Mouse (Mus musculus): ENCODE measurements around the gene Tgfbr2. TPM values are rescaled to one million over a fixed set of nuclear protein-coding genes. Genes with fewer than 3 reads are reported as not detected.

The Tgfbr2 gene
- polyA plus RNA-seq, 1 experiment = 27.2 TPM

GRCm38 (mm10) chr9:116183035-116183434, 7.9 kb upstream of the Tgfbr2 start:
- 91% methylated on average over 6 of the region's 6 CpGs for WGBS
- Histone ChIP-seq H3K4me1 (ENCODE audit: control insufficient read depth, insufficient read depth, insufficient read length, low read length) (peaks cover 11% of the 10 kb centered on the region), H3K36me3 (ENCODE audit: control insufficient read depth, insufficient read depth, low read length) (no peaks in the 10 kb centered on the region), H3K4me3 (ENCODE audit: low read depth, low read length) (no peak overlapping the region), H3K27me3 (ENCODE audit: control insufficient read depth, insufficient read depth, low read length) (no peaks in the 10 kb centered on the region), H3K27ac (ENCODE audit: insufficient read depth, low read depth, low read length) (no peak overlapping the region)
- TF ChIP-seq POLR2A (IDR thresholded peaks at IDR 0.05; ENCODE audit: low read depth, low read length) = no peak
- no peak for TF ChIP-seq CTCF (IDR thresholded peaks at IDR 0.05; ENCODE audit: extremely low read depth, insufficient read length, insufficient replicate concordance, low read depth, low read length)

- no peak for TF ChIP-seq POLR2A (IDR thresholded peaks at IDR 0.05; ENCODE audit: low read depth, low read length)
- TF ChIP-seq CTCF (IDR thresholded peaks at IDR 0.05; ENCODE audit: extremely low read depth, insufficient read length, insufficient replicate concordance, low read depth, low read length) = no peak
- 77% methylated on average over 5 of the region's 5 CpGs for WGBS
- H3K27ac ChIP-seq (ENCODE audit: insufficient read depth, low read depth, low read length) = no peak overlapping the region
Observed at GRCm38 (mm10) chr9:116181608-116182007, 6.4 kb upstream of the Tgfbr2 start.

GRCm38 (mm10) chr9:116178151-116178550, 3.0 kb upstream of the Tgfbr2 start:
- H3K4me1 ChIP-seq (ENCODE audit: control insufficient read depth, insufficient read depth, insufficient read length, low read length) = no peaks in the 10 kb centered on the region; the same call in 1 of the 2 replicates
- H3K27ac ChIP-seq (ENCODE audit: insufficient read depth, low read depth, low read length) = no peak overlapping the region; the same call in 1 of the 2 replicates
- WGBS = 57% methylated on average over 3 of the region's 3 CpGs
- H3K27me3 ChIP-seq (ENCODE audit: control insufficient read depth, insufficient read depth, low read length) = no peaks in the 10 kb centered on the region
- H3K4me3 ChIP-seq (ENCODE audit: low read depth, low read length) = no peak overlapping the region
- TF ChIP-seq CTCF (IDR thresholded peaks at IDR 0.05; ENCODE audit: extremely low read depth, insufficient read length, insufficient replicate concordance, low read depth, low read length) (no peak), POLR2A (IDR thresholded peaks at IDR 0.05; ENCODE audit: low read depth, low read length) (no peak)
- H3K36me3 ChIP-seq (ENCODE audit: control insufficient read depth, insufficient read depth, low read length) = no peaks in the 10 kb centered on the region

More at GRCm38 (mm10) chr9:116181608-116182007, 6.4 kb upstream of the Tgfbr2 start:
- Histone ChIP-seq H3K36me3 (ENCODE audit: control insufficient read depth, insufficient read depth, low read length) (no peaks in the 10 kb centered on the region), H3K4me1 (ENCODE audit: control insufficient read depth, insufficient read depth, insufficient read length, low read length) (peaks cover under 1% of the 10 kb centered on the region), H3K27me3 (ENCODE audit: control insufficient read depth, insufficient read depth, low read length) (no peaks in the 10 kb centered on the region), H3K4me3 (ENCODE audit: low read depth, low read length) (no peak overlapping the region)

GRCm38 (mm10) chr9:116177108-116177507, 1.9 kb upstream of the Tgfbr2 start:
- no peaks in the 10 kb centered on the region for H3K27me3 ChIP-seq (ENCODE audit: control insufficient read depth, insufficient read depth, low read length)
- no peaks in the 10 kb centered on the region; the same call in 1 of the 2 replicates for H3K4me1 ChIP-seq (ENCODE audit: control insufficient read depth, insufficient read depth, insufficient read length, low read length)
- WGBS = 94% methylated on average over 9 of the region's 9 CpGs
- H3K36me3 ChIP-seq (ENCODE audit: control insufficient read depth, insufficient read depth, low read length) = no peaks in the 10 kb centered on the region
- H3K27ac ChIP-seq (ENCODE audit: insufficient read depth, low read depth, low read length) = no peak overlapping the region
- no peak overlapping the region for H3K4me3 ChIP-seq (ENCODE audit: low read depth, low read length)
- TF ChIP-seq POLR2A (IDR thresholded peaks at IDR 0.05; ENCODE audit: low read depth, low read length) = no peak
- TF ChIP-seq CTCF (IDR thresholded peaks at IDR 0.05; ENCODE audit: extremely low read depth, insufficient read length, insufficient replicate concordance, low read depth, low read length) = no peak

- 3% methylated on average over 16 of the region's 16 CpGs for WGBS
- no peaks in the 10 kb centered on the region; the same call in 1 of the 2 replicates for H3K4me1 ChIP-seq (ENCODE audit: control insufficient read depth, insufficient read depth, insufficient read length, low read length)
- H3K27me3 ChIP-seq (ENCODE audit: control insufficient read depth, insufficient read depth, low read length) = no peaks in the 10 kb centered on the region
Observed at GRCm38 (mm10) chr9:116175488-116176115, 442 bp upstream of the Tgfbr2 start.

GRCm38 (mm10) chr9:116173473-116174170, 1.5 kb downstream of the Tgfbr2 start:
- Histone ChIP-seq H3K27me3 (ENCODE audit: control insufficient read depth, insufficient read depth, low read length) (no peaks in the 10 kb centered on the region), H3K27ac (ENCODE audit: insufficient read depth, low read depth, low read length) (peak overlapping the region; percentile 95), H3K36me3 (ENCODE audit: control insufficient read depth, insufficient read depth, low read length) (no peaks in the 10 kb centered on the region), H3K4me3 (ENCODE audit: low read depth, low read length) (peak overlapping the region; percentile 79), H3K4me1 (ENCODE audit: control insufficient read depth, insufficient read depth, insufficient read length, low read length) (no peaks in the 10 kb centered on the region; the same call in 1 of the 2 replicates)
- 49% methylated on average over 16 of the region's 16 CpGs for WGBS
- TF ChIP-seq POLR2A (IDR thresholded peaks at IDR 0.05; ENCODE audit: low read depth, low read length) = no peak
- TF ChIP-seq CTCF (IDR thresholded peaks at IDR 0.05; ENCODE audit: extremely low read depth, insufficient read length, insufficient replicate concordance, low read depth, low read length) = no peak

More at GRCm38 (mm10) chr9:116175488-116176115, 442 bp upstream of the Tgfbr2 start:
- no peak for TF ChIP-seq CTCF (IDR thresholded peaks at IDR 0.05; ENCODE audit: extremely low read depth, insufficient read length, insufficient replicate concordance, low read depth, low read length)
- TF ChIP-seq POLR2A (IDR thresholded peaks at IDR 0.05; ENCODE audit: low read depth, low read length) = no peak; the same call in 1 of the 2 replicates
- peak overlapping the region; percentile 95 for H3K27ac ChIP-seq (ENCODE audit: insufficient read depth, low read depth, low read length)
- H3K36me3 ChIP-seq (ENCODE audit: control insufficient read depth, insufficient read depth, low read length) = no peaks in the 10 kb centered on the region
- H3K4me3 ChIP-seq (ENCODE audit: low read depth, low read length) = peak overlapping the region; percentile 79

GRCm38 (mm10) chr9:116173059-116173458, 2.1 kb downstream of the Tgfbr2 start:
- no peak for TF ChIP-seq CTCF (IDR thresholded peaks at IDR 0.05; ENCODE audit: extremely low read depth, insufficient read length, insufficient replicate concordance, low read depth, low read length)
- TF ChIP-seq POLR2A (IDR thresholded peaks at IDR 0.05; ENCODE audit: low read depth, low read length) = no peak
- Histone ChIP-seq H3K27ac (ENCODE audit: insufficient read depth, low read depth, low read length) (peak overlapping the region; percentile 95; the same call in 1 of the 2 replicates), H3K36me3 (ENCODE audit: control insufficient read depth, insufficient read depth, low read length) (no peaks in the 10 kb centered on the region), H3K27me3 (ENCODE audit: control insufficient read depth, insufficient read depth, low read length) (no peaks in the 10 kb centered on the region), H3K4me1 (ENCODE audit: control insufficient read depth, insufficient read depth, insufficient read length, low read length) (no peaks in the 10 kb centered on the region; the same call in 1 of the 2 replicates), H3K4me3 (ENCODE audit: low read depth, low read length) (peak overlapping the region; percentile 79)
- 24% methylated on average over 6 of the region's 6 CpGs for WGBS

Measured in small intestine, adult 2 months (tissue).